Mouse (Mus musculus) embryonic facial prominence, embryonic 12.5 days (tissue): Measurements from ENCODE around the gene Dzip1. TPM values are rescaled to one million over a fixed set of nuclear protein-coding genes. Genes with fewer than 3 reads are reported as not detected.

Experiments used
- ATAC-seq: fragments of 200-750 bp; cut with Nextera tagmentation; 2 replicates; pipeline ENCODE4 v1.8.0; 2017; ENCODE audit not compliant: insufficient number of reproducible peaks, insufficient read depth, low FRiP score, low TSS enrichment
- H3K27ac ChIP-seq: fragments of 300-500 bp; sonication (generic); 2 replicates; pipeline ENCODE4 v1.5.1; 2016; ENCODE audit warnings: mild to moderate bottlenecking
- H3K27me3 ChIP-seq: fragments of 300-500 bp; sonication (generic); 2 replicates; pipeline ENCODE4 v1.6.1; 2016; ENCODE audit warnings: mild to moderate bottlenecking, moderate library complexity
- H3K36me3 ChIP-seq: fragments of 300-500 bp; sonication (generic); 2 replicates; pipeline ENCODE4 v1.6.1; 2016; ENCODE audit warnings: mild to moderate bottlenecking
- H3K4me1 ChIP-seq: fragments of 300-500 bp; sonication (generic); 2 replicates; pipeline ENCODE4 v1.6.1; 2016
- H3K4me2 ChIP-seq: fragments of 300-500 bp; sonication (generic); replicated peaks from 2 replicates; pipeline ENCODE4 v1.6.1; 2016; ENCODE audit warnings: mild to moderate bottlenecking, moderate library complexity
- H3K4me3 ChIP-seq: fragments of 300-500 bp; sonication (generic); 2 replicates; pipeline ENCODE4 v1.5.1; 2016; ENCODE audit warnings: mild to moderate bottlenecking
- H3K9ac ChIP-seq: fragments of 300-500 bp; sonication (generic); 2 replicates; pipeline ENCODE4 v1.6.1; 2016; ENCODE audit warnings: mild to moderate bottlenecking, moderate library complexity
- H3K9me3 ChIP-seq: fragments of 300-500 bp; sonication (generic); 2 replicates; pipeline ENCODE4 v1.6.1; 2016; ENCODE audit warnings: mild to moderate bottlenecking, moderate library complexity
- WGBS: fragments of 180-500 bp; shearing (Covaris S2); methylation state at CpG from one replicate; pipeline ENCODE4 v1.1.7; 2016; 5-methylcytosine and 5-hydroxymethylcytosine counted together
- polyA plus RNA-seq: library from polyadenylated mRNA; unstranded; fragments of >200 nt; fragmentation: Nextera tagmentation; extraction: Ambion mirVana; gene quantifications from 2 replicates; pipeline ENCODE4 v1.2.1, GENCODE M21; 2016

Dzip1 gene
- polyA plus RNA-seq, 1 experiment from 2014 or later, result 43.0 TPM

- no peaks in the 10 kb centered on the region for H3K9me3 ChIP-seq
- WGBS, result 92% methylated on average over 10 of the region's 10 CpGs
- no peak overlapping the region for H3K27ac ChIP-seq
- H3K4me1 ChIP-seq, result no peaks in the 10 kb centered on the region
- no peak overlapping the region for H3K4me2 ChIP-seq
- H3K9ac ChIP-seq, result no peak overlapping the region
- H3K4me3 ChIP-seq, result no peak overlapping the region
- H3K36me3 ChIP-seq, result no peaks in the 10 kb centered on the region
- no peaks in the 10 kb centered on the region for H3K27me3 ChIP-seq
- no peak for ATAC-seq
Observed at GRCm38 (mm10) chr14:118846834-118847233, 78.4 kb downstream of the Dzip1 start.

- Histone ChIP-seq H3K36me3 (no peaks in the 10 kb centered on the region), H3K4me1 (no peaks in the 10 kb centered on the region), H3K4me3 (no peak overlapping the region), H3K27ac (no peak overlapping the region), H3K9ac (no peak overlapping the region), H3K27me3 (no peaks in the 10 kb centered on the region), H3K4me2 (no peak overlapping the region), H3K9me3 (no peaks in the 10 kb centered on the region)
- WGBS, result 91% methylated on average over 3 of the region's 3 CpGs
- ATAC-seq, result no peak
Observed at GRCm38 (mm10) chr14:118842353-118842752, 82.9 kb downstream of the Dzip1 start.

DNA sequence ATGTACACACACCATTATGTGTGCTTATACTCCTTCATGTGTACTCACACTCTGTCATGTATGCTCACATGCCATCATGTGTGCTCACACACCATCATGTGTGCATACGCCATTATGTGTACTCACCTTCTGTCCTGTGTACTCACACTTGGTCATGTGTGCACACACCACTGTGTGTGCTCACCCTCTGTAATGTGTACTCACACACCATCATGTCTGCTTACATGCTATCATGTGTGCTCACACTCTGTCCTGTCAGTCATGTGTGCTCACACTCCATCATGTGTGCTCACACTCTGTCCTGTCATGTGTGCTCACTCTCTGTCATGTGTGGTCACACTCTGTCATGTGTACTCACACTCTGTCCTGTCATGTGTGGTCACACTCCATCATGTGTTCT, 85.2 kb downstream of the Dzip1 start:
- no peak overlapping the region for H3K9ac ChIP-seq
- no peak overlapping the region for H3K4me3 ChIP-seq
- no peak overlapping the region for H3K27ac ChIP-seq
- 0 out of 2 replicates have a peak, but pooled peaks have one; percentile 30 for ATAC-seq
- 90% methylated on average over 1 of the region's 1 CpGs for WGBS
- no peaks in the 10 kb centered on the region for H3K27me3 ChIP-seq
- no peak overlapping the region for H3K4me2 ChIP-seq
- H3K4me1 ChIP-seq, result no peaks in the 10 kb centered on the region
- no peaks in the 10 kb centered on the region for H3K36me3 ChIP-seq
- no peaks in the 10 kb centered on the region for H3K9me3 ChIP-seq

- WGBS, result 47% methylated on average over 5 of the region's 5 CpGs
- H3K9me3 ChIP-seq, result no peaks in the 10 kb centered on the region
- H3K4me2 ChIP-seq, result no peak overlapping the region
- H3K4me1 ChIP-seq, result peaks cover 2% of the 10 kb centered on the region; the same call in 1 of the 2 replicates
- H3K9ac ChIP-seq, result no peak overlapping the region
- H3K27ac ChIP-seq, result no peak overlapping the region
- H3K36me3 ChIP-seq, result no peaks in the 10 kb centered on the region
- no peak overlapping the region for H3K4me3 ChIP-seq
- H3K27me3 ChIP-seq, result no peaks in the 10 kb centered on the region
- ATAC-seq, result no peak
Observed at GRCm38 (mm10) chr14:118839416-118839815, 85.8 kb downstream of the Dzip1 start.

DNA sequence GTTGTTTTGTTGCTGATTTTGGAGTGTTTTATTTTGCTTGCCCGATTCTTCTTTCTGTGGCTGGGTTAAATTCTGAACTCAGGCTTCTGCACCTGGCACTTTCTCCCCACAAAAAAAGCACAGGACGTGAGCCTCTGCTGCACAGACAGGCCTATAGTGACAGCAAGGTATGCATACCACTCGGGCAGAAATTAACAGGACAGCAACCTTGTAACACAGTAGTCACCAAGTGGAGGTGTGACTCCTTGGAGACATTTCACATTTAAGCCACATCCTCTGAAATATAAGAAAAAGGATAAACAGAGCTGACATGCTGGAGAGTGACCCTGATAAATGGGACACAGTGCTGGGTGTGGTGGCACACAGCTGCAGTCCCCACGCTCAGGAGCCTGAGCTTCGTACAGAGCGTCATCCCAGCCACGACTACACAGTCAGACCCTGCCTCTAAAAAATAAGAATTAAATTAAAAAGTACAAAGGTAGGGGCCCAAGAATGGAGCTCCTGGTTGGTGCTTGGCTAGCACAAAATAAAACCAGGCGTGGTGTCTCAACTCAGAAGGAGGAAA, 86.6 kb downstream of the Dzip1 start:
- ATAC-seq, result no peak
- Histone ChIP-seq H3K27me3 (no peaks in the 10 kb centered on the region), H3K4me1 (peaks cover 6% of the 10 kb centered on the region), H3K36me3 (no peaks in the 10 kb centered on the region), H3K4me3 (no peak overlapping the region), H3K9ac (no peak overlapping the region), H3K4me2 (no peak overlapping the region), H3K27ac (no peak overlapping the region), H3K9me3 (no peaks in the 10 kb centered on the region)
- 68% methylated on average over 8 of the region's 8 CpGs for WGBS

- no peak overlapping the region for H3K4me2 ChIP-seq
- H3K27ac ChIP-seq, result no peak overlapping the region
- no peak overlapping the region for H3K4me3 ChIP-seq
- H3K27me3 ChIP-seq, result no peaks in the 10 kb centered on the region
- WGBS, result 88% methylated on average over 7 of the region's 7 CpGs
- H3K36me3 ChIP-seq, result no peaks in the 10 kb centered on the region
- H3K9ac ChIP-seq, result no peak overlapping the region
- H3K9me3 ChIP-seq, result no peaks in the 10 kb centered on the region
- ATAC-seq, result no peak
- peaks cover 6% of the 10 kb centered on the region for H3K4me1 ChIP-seq
Observed at GRCm38 (mm10) chr14:118836754-118837153, 88.5 kb downstream of the Dzip1 start.

DNA sequence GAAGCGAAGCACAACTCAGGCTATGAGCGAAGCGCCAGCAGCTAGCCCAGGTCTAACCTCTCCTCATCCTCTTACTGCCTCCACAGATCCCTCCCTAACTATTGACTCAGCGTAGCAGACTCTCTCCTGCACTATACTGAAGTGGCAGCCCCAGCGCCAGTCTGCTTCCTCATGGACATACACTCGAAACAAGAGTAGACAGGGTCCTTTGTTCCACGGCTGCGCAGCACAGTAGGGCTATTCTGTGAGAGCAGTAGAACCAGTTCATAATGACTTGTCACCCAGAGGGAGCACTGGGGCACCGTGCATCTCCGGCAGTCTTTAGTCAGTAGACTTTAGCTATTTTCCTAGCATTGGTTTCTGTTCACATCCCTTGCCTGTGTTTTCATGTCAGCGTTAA, 89.1 kb downstream of the Dzip1 start:
- H3K27me3 ChIP-seq, result no peaks in the 10 kb centered on the region
- WGBS, result 60% methylated on average over 11 of the region's 11 CpGs
- H3K36me3 ChIP-seq, result no peaks in the 10 kb centered on the region
- no peaks in the 10 kb centered on the region for H3K9me3 ChIP-seq
- no peak overlapping the region for H3K4me3 ChIP-seq
- no peak overlapping the region for H3K27ac ChIP-seq
- ATAC-seq, result no peak
- no peak overlapping the region for H3K4me2 ChIP-seq
- no peak overlapping the region for H3K9ac ChIP-seq
- peaks cover 6% of the 10 kb centered on the region for H3K4me1 ChIP-seq

DNA sequence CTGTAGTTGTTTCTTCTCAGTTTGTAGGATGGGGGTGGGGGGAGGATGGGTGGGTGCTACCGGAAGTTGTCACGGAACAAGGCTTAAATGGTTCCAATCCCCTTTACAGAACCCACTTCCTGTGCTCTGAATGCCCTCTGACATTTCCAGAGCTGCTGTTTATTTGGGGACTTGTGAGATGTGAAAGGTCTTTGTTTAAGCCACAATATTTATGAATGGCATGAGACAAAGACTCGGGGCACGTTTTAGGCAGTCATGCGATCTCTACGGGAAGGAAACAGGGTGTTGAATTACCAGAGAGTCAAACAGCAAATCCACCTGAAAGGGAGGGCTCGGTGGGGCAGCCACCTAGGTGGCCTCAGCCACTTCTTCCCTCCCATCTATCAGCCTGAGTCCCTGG, 90.9 kb downstream of the Dzip1 start:
- no peaks in the 10 kb centered on the region for H3K36me3 ChIP-seq
- no peaks in the 10 kb centered on the region for H3K9me3 ChIP-seq
- H3K27me3 ChIP-seq, result no peaks in the 10 kb centered on the region
- under 1% methylated on average over 7 of the region's 7 CpGs for WGBS
- no peak overlapping the region for H3K4me3 ChIP-seq
- H3K4me2 ChIP-seq, result peak overlapping the region; percentile 9; the same call in 1 of the 2 replicates
- peaks cover 6% of the 10 kb centered on the region for H3K4me1 ChIP-seq
- H3K9ac ChIP-seq, result no peak overlapping the region
- no peak for ATAC-seq
- no peak overlapping the region for H3K27ac ChIP-seq

- ATAC-seq, result no peak
Observed at GRCm38 (mm10) chr14:118833241-118833640, 92.0 kb downstream of the Dzip1 start.

GRCm38 (mm10) chr14:118831597-118831996, 93.7 kb downstream of the Dzip1 start:
- no peak overlapping the region for H3K27ac ChIP-seq
- no peak overlapping the region for H3K4me2 ChIP-seq
- H3K9ac ChIP-seq, result no peak overlapping the region
- H3K9me3 ChIP-seq, result no peaks in the 10 kb centered on the region
- peaks cover 6% of the 10 kb centered on the region for H3K4me1 ChIP-seq
- no peak for ATAC-seq
- no peaks in the 10 kb centered on the region for H3K36me3 ChIP-seq
- no peaks in the 10 kb centered on the region for H3K27me3 ChIP-seq
- WGBS, result 69% methylated on average over 4 of the region's 4 CpGs
- no peak overlapping the region for H3K4me3 ChIP-seq

More at GRCm38 (mm10) chr14:118833241-118833640, 92.0 kb downstream of the Dzip1 start:
- Histone ChIP-seq H3K27me3 (no peaks in the 10 kb centered on the region), H3K27ac (no peak overlapping the region), H3K4me2 (no peak overlapping the region), H3K4me3 (no peak overlapping the region), H3K9me3 (no peaks in the 10 kb centered on the region), H3K9ac (no peak overlapping the region), H3K4me1 (peaks cover 6% of the 10 kb centered on the region), H3K36me3 (no peaks in the 10 kb centered on the region)
- 79% methylated on average over 6 of the region's 6 CpGs for WGBS

DNA sequence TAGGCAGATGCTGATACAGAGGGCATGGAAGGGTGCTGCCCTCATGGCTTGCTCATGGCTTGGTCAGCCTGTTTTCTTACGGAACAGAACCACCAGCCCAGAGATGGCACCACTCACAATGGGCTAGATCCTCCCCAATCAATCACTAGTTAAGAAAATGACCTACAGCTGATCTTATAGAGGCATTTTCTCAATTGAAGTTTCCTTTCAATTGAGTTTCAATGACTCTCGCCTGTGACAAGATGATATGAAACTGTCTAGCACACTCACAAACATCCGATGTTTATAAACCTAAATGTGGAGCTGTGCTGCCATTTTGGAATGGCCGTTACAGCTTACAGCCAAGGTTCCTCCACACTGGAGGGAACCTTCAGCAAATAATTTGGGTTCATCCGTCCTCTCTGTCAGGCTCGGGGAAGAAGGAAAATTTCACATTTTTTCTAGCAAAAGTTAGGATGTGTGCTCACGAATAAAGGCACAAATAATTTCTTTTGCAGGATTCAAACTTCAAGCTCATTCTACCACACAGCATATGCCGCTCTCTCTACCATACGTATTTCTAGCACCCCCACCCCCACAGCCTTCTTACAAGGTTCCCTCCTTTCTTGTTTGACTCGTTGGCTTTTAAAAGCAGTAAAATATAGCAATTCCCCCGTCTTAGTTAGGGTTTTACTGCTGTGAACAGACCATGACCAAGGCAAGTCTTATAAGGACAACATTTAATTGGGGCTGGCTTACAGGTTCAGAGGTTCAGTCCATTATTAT, 95.7 kb downstream of the Dzip1 start:
- H3K27ac ChIP-seq, result no peak overlapping the region
- no peak overlapping the region for H3K4me3 ChIP-seq
- no peak for ATAC-seq
- peaks cover 5% of the 10 kb centered on the region for H3K4me1 ChIP-seq
- no peak overlapping the region for H3K4me2 ChIP-seq
- no peaks in the 10 kb centered on the region for H3K36me3 ChIP-seq
- no peak overlapping the region for H3K9ac ChIP-seq
- no peaks in the 10 kb centered on the region for H3K27me3 ChIP-seq
- H3K9me3 ChIP-seq, result no peaks in the 10 kb centered on the region
- 91% methylated on average over 11 of the region's 11 CpGs for WGBS

DNA sequence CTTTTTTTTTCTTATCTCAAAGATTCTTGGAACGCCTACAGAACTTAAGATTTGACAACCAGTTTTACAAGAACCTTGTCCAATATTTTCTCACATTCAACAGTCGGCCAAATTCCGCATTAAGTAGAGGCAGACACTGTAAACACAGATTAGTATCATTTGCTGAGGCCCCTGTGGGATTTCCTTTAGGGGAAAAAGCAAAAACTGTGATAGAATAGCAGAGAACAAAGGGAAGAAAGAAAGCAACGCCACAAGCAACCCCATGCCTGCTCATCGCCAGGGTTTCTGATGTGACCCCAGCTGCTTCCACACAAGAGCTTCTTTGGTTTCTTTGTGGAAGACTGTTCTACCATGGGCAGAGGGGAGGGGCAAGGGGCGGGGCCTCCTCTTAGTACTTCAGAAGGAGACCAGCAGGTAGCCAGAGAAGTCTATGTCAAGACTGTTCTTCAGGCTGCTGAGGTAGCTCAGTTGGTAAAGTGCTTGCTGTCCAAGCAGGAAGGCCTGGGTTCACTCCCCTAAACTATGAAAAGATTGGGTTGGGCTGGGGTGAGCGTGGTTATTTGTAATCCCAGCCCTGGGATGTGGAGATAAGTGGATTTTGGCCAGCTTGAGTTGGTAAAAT, 97.9 kb downstream of the Dzip1 start:
- ATAC-seq, result no peak
- WGBS, result 25% methylated on average over 7 of the region's 7 CpGs
- Histone ChIP-seq H3K27me3 (no peaks in the 10 kb centered on the region), H3K4me3 (no peak overlapping the region), H3K4me1 (no peaks in the 10 kb centered on the region), H3K4me2 (no peak overlapping the region), H3K36me3 (no peaks in the 10 kb centered on the region), H3K27ac (no peak overlapping the region), H3K9ac (no peak overlapping the region), H3K9me3 (no peaks in the 10 kb centered on the region)
